Mouse (Mus musculus) myocyte (in vitro differentiated cells): ENCODE results near the gene Tgm2.

ENCODE experiments used
- CEBPB ChIP-seq: IDR thresholded peaks from 2 replicates; pipeline ENCODE4 v1.6.1; 2011; ENCODE audit warnings: mild to moderate bottlenecking, moderate library complexity; ENCODE audit not compliant: poor library complexity, insufficient read depth, severe bottlenecking
- MAX ChIP-seq: IDR thresholded peaks from one replicate; pipeline ENCODE4 v1.6.1; 2011; ENCODE audit warnings: low read depth, mild to moderate bottlenecking, control low read depth
- MYOG ChIP-seq, 3 experiments: IDR thresholded peaks; one replicate each; pipeline ENCODE4 v1.6.1; 2011; ENCODE audit warnings: control low read depth in 2 of 3, low read depth in 2 of 3, mild to moderate bottlenecking in 2 of 3; ENCODE audit not compliant: insufficient read length in 2 of 3, control insufficient read depth in 1 of 3, insufficient read depth in 1 of 3
- POLR2A ChIP-seq: IDR thresholded peaks from one replicate; pipeline ENCODE4 v1.6.1; 2011; ENCODE audit warnings: low read depth, mild to moderate bottlenecking, control low read depth, moderate library complexity; ENCODE audit not compliant: insufficient read length
- POLR2AphosphoS2 ChIP-seq: IDR thresholded peaks from one replicate; pipeline ENCODE4 v1.6.1; 2011; ENCODE audit warnings: low read depth, control low read depth; ENCODE audit not compliant: insufficient read length
- TCF12 ChIP-seq: IDR thresholded peaks from one replicate; pipeline ENCODE4 v1.6.1; 2011; ENCODE audit warnings: mild to moderate bottlenecking, control low read depth; ENCODE audit not compliant: poor library complexity, insufficient read depth, severe bottlenecking

DNA sequence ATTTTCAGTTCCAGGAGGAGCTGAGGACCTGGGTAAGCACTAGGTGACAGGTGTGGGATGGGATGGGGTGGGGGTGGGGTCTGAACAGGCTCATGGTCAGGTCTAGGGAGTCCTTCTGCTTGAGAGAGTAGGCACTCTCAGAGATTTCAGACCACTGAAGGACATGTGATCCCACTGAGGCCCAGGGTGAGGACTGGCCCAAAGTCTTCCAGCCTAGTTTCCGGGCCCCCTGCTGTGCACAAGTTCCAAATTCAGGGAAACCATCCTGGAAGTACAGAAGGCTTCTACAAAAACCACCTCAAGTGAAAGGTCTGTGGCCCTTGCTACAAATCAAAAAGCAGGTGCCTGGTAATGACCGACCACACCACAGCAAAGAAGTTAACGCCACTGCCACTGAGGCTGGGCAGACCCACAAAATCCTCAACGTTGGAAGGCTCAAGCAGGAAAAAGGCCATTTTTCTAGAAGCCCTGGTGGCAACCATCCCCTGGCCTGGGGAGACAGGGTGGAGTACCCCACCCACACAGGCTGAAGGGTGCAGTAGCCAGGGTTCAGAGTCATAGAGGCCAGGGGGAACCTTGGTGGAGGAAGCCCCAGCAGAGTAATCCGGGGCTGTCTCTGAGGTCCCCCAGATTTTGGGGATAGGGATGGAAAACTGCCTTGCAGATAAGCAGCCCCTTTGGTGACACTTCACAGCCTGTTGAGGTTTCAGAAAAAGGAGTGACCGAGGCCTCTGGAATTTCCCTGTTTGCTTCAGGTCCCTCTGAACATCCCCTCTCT, 1.3 kb downstream of the Tgm2 start:
- TF ChIP-seq POLR2A: no peak
- no peak for TF ChIP-seq TCF12
- no peak for TF ChIP-seq CEBPB
- no peak for TF ChIP-seq MYOG (IDR thresholded peaks at IDR 0.05; ENCODE audit: control insufficient read depth in 1 of 3, insufficient read depth in 1 of 3, insufficient read length in 2 of 3, low read depth in 2 of 3)
- TF ChIP-seq POLR2AphosphoS2: no peak
- no peak for TF ChIP-seq MAX
